Mouse (Mus musculus) testis, adult 2 months (tissue): ENCODE results near the gene Alox5ap. TPM values are rescaled to one million over a fixed set of nuclear protein-coding genes. Genes with fewer than 3 reads are reported as not detected.

Experiments used
- H3K27ac ChIP-seq: fragments of 200-500 bp; 2 replicates; pipeline ENCODE4 v1.5.1; 2012; ENCODE audit warnings: low read depth, low read length; ENCODE audit not compliant: control insufficient read depth, insufficient read depth
- H3K27me3 ChIP-seq: fragments of 200-500 bp; 2 replicates; pipeline ENCODE4 v1.6.1; 2012; ENCODE audit warnings: mild to moderate bottlenecking, low read length, moderate library complexity; ENCODE audit not compliant: control insufficient read depth, insufficient read depth
- H3K36me3 ChIP-seq: fragments of 200-500 bp; 2 replicates; pipeline ENCODE4 v1.6.1; 2012; ENCODE audit warnings: mild to moderate bottlenecking, low read length; ENCODE audit not compliant: control insufficient read depth, insufficient read depth
- H3K4me1 ChIP-seq: fragments of 200-500 bp; 2 replicates; pipeline ENCODE4 v1.6.1; 2012; ENCODE audit warnings: low read length; ENCODE audit not compliant: control insufficient read depth, insufficient read depth
- H3K4me3 ChIP-seq: fragments of 200-500 bp; 2 replicates; pipeline ENCODE4 v1.5.1; 2012; ENCODE audit warnings: low read depth, mild to moderate bottlenecking, low read length, moderate library complexity, mixed read lengths; ENCODE audit not compliant: control insufficient read depth
- CTCF ChIP-seq: fragments of 200-500 bp; IDR thresholded peaks from 2 replicates; pipeline ENCODE4 v1.5.1; 2012; ENCODE audit warnings: low read depth, mild to moderate bottlenecking, inconsistent platforms, low read length, moderate library complexity; ENCODE audit not compliant: control insufficient read depth, insufficient read depth, insufficient replicate concordance
- POLR2A ChIP-seq: fragments of 200-500 bp; IDR thresholded peaks from 2 replicates; pipeline ENCODE4 v1.6.1; 2012; ENCODE audit warnings: low read depth, mild to moderate bottlenecking, inconsistent platforms, low read length, moderate library complexity; ENCODE audit not compliant: control insufficient read depth
- polyA plus RNA-seq: library from polyadenylated mRNA; depleted of rRNA; stranded (reverse); fragments of >200 nt; gene quantifications from 2 replicates; pipeline ENCODE4 v1.2.3, GENCODE M21; 2012

Alox5ap gene
- polyA plus RNA-seq, 1 experiment: 4.0 TPM

DNA sequence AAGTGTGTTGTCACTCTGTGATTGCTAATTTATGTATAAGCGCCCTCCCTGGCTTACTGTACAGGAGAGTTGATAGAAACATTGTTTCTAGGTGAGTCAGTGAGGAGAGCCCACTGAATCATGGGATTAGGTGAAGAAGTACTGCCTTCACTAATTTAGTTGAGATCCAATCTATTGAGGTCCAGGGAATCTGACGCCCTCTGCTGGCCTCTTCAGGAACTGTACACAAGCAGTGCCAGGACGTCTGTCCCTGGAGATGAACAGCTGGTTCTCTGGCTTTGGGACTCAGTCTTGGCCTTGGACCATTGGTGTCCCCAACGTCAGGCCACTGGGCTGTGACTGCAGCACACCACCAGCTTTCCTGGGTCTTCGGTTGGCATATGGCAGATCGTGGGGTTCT, 2.7 kb upstream of the Alox5ap start:
- Histone ChIP-seq H3K27ac (no peak overlapping the region), H3K4me1 (peaks cover 2% of the 10 kb centered on the region; the same call in 1 of the 2 replicates), H3K27me3 (no peaks in the 10 kb centered on the region), H3K36me3 (no peaks in the 10 kb centered on the region), H3K4me3 (no peak overlapping the region)
- TF ChIP-seq POLR2A (no peak), CTCF (peak; percentile 85; the same call in 1 of the 2 replicates)

DNA sequence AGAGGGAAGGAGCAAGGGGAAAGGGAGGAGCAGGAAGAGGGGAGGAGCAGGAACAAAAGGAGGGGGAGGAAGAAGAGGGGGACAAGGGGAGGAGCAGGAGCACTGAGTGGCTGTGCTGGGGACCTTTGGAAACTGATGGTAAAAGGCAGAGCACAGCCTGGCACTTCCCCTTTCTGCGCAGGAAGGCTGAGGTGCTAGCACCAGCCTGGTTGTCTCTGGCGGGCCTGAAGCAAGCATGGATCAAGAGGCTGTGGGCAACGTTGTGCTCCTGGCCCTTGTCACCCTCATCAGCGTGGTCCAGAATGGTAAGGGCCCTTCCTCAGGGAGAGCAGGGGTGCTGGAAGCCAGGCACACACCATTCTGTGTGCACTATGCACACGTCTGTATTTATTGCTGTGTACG, 312 bp downstream of the Alox5ap start:
- no peaks in the 10 kb centered on the region for H3K36me3 ChIP-seq
- peaks cover 2% of the 10 kb centered on the region; the same call in 1 of the 2 replicates for H3K4me1 ChIP-seq
- H3K27ac ChIP-seq: no peak overlapping the region
- H3K27me3 ChIP-seq: no peaks in the 10 kb centered on the region
- no peak overlapping the region for H3K4me3 ChIP-seq
- TF ChIP-seq CTCF (no peak), POLR2A (no peak)

DNA sequence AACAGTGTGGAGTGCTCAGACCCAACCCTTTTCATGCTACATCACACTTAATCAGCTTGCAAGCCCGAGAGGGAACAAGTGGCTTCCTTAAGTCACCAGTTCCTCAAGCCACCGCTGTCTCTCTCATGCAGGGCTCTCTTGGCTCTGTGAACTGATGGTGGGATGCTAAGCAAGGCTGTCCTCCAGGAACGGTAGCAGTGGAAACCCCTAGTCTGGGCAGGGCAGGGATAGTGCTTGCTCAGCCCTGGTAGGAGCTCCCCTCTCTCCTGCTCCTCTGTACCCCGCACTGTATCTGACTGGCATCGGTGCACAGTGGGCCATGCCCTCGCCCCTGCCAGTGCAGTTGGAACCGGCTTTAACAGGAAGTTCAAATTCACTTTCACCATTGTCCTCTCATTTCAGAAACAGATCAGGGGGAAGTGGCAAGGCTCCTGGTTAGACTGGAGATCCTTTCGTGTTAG, 2.2 kb downstream of the Alox5ap start:
- Histone ChIP-seq H3K27ac (no peak overlapping the region), H3K27me3 (no peaks in the 10 kb centered on the region), H3K36me3 (no peaks in the 10 kb centered on the region), H3K4me1 (peaks cover 2% of the 10 kb centered on the region; the same call in 1 of the 2 replicates), H3K4me3 (no peak overlapping the region)
- TF ChIP-seq CTCF (no peak), POLR2A (no peak)

DNA sequence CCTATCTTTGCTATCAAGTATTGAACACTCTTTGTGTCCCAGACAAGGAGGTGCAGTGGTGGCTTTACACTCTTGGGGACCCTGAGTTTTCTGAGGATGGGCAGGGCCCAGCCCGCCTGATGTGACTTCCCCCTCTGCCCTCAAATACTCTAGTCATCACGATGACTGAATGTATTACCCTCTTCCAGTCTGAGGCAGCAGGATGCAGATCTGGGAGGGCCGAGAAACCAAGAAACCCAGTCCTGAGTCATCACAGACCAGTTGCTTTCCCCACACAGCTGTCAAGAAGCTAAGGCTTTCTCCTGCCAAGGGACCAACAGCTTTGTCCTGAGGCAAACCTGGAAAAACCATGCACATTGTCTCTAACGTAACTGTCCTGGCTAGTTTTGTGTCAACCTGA, 2.9 kb downstream of the Alox5ap start:
- no peaks in the 10 kb centered on the region for H3K36me3 ChIP-seq
- H3K27ac ChIP-seq: no peak overlapping the region
- H3K4me3 ChIP-seq: no peak overlapping the region
- H3K4me1 ChIP-seq: no peaks in the 10 kb centered on the region
- H3K27me3 ChIP-seq: no peaks in the 10 kb centered on the region
- TF ChIP-seq POLR2A (no peak), CTCF (no peak)

DNA sequence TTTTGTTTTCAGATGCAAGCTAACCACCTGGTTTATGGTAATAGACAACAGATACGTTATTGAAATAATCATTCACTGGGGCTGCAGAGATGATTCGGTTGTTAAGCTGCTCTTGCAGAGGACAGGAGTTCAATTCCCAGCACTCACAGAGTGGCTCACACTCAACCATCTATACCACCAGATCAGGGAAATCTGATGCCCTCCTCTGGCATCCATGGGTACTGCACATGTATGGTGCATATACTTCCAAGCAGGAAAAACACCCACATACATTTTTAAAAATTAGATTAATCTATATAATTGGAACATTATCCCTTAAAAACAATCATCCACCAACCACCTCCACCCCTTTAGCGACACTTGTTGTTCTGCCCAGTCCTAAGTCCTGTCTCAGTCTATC, 6.7 kb downstream of the Alox5ap start:
- no peaks in the 10 kb centered on the region for H3K27me3 ChIP-seq
- no peak overlapping the region for H3K4me3 ChIP-seq
- H3K4me1 ChIP-seq: no peaks in the 10 kb centered on the region
- no peak overlapping the region for H3K27ac ChIP-seq
- TF ChIP-seq CTCF: no peak
- no peak for TF ChIP-seq POLR2A
- H3K36me3 ChIP-seq: no peaks in the 10 kb centered on the region

DNA sequence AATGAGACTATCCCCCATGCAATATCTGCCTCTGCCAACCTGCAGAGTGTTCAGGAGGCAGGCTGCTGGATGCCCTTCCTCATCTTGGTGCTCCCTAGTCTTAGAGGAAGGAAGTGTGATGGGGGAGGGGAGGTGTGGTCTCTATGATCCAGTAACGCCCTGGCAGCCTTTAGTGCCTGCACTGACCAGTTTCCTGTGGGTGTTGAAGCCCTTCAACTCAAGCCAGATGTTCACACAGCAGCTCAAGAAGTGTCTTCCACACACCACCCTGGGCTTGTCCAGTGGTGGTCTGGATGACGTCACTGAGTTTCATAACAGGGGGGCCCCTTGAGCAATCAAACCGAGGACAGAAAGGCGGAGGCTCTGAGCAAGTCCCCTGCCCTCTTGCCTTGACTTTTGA, 8.0 kb downstream of the Alox5ap start:
- no peaks in the 10 kb centered on the region for H3K36me3 ChIP-seq
- H3K4me3 ChIP-seq: no peak overlapping the region
- no peak overlapping the region for H3K27ac ChIP-seq
- H3K4me1 ChIP-seq: no peaks in the 10 kb centered on the region
- H3K27me3 ChIP-seq: no peaks in the 10 kb centered on the region
- TF ChIP-seq CTCF (no peak), POLR2A (no peak)

DNA sequence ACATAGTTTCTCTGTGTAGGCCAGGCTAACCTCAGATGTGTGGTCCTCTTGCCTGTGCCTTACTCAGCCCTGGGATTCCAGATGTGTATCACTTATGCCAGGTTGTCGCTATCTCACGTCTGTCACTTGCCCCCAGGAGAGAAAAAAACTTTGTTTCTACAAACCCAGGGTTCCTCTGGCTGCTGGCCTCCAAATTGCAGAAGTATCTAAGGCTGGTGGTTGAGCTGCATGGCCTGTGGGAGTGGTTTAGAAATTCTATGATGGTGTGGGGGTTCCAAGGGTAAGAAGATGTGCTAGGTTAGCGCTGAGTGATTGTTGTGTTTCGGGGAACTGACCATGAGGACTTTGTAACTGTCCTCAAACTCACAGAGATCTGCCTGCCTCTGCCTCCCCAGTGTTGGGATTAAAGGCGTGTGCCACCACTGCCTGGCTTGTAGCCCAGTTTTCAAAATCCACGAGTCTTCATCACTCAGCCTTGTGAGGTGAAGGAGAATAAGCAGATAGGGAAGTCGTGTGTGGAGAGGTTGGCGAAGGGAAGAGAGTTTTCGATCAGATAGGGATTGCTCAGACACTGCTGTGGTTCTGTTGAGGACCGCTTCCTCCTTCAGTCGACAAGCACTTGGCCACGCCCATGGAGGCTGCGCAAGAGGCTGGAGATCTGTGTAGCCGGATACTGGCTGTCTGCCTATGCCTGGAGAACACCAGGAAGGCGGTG, 10.0 kb downstream of the Alox5ap start:
- Histone ChIP-seq H3K27me3 (no peaks in the 10 kb centered on the region), H3K4me3 (no peak overlapping the region), H3K36me3 (no peaks in the 10 kb centered on the region), H3K27ac (no peak overlapping the region), H3K4me1 (no peaks in the 10 kb centered on the region)
- TF ChIP-seq CTCF: no peak
- no peak for TF ChIP-seq POLR2A
